Mouse (Mus musculus): ENCODE data around the gene Rpsa.

- TF ChIP-seq POLR2A (IDR thresholded peaks at IDR 0.05; ENCODE audit: low read depth, low read length) (no peak), MAX (IDR thresholded peaks at IDR 0.05; ENCODE audit: low read length) (no peak), HCFC1 (IDR thresholded peaks at IDR 0.05; ENCODE audit: low read depth, low read length) (no peak), E2F4 (IDR thresholded peaks at IDR 0.05; ENCODE audit: insufficient replicate concordance, low read depth, low read length) (no peak), MAFK (IDR thresholded peaks at IDR 0.05; ENCODE audit: insufficient replicate concordance, low read length) (no peak)
Measured at GRCm38 (mm10) chr9:120178813-120179212, 51.3 kb downstream of the Rpsa start.
